Mouse (Mus musculus) limb, embryonic 14.5 days (tissue): ENCODE measurements at regions not wholly inside any gene's neighbourhood (a gene's known extent, or its start where the extent isn't known, plus 50 kb on each side); places are given as distances from the start of the nearest gene placed in this dataset.

ENCODE experiments used
- ATAC-seq: fragments of 200-750 bp; cut with Nextera tagmentation; 2 replicates; pipeline ENCODE4 v1.8.0; 2017; ENCODE audit warnings: low read depth, moderate number of reproducible peaks, moderate TSS enrichment; ENCODE audit not compliant: low FRiP score
- DNase-seq: peaks from one replicate; pipeline ENCODE4 v3.0.0-alpha.2; 2015; ENCODE audit warnings: low spot score
- H3K27ac ChIP-seq: fragments of 300-500 bp; sonication (generic); replicated peaks from 2 replicates; pipeline ENCODE4 v1.5.1; 2014; ENCODE audit warnings: low read depth, mild to moderate bottlenecking, low read length, moderate library complexity, mixed read lengths
- H3K27me3 ChIP-seq: fragments of 300-500 bp; sonication (generic); 2 replicates; pipeline ENCODE4 v1.6.1; 2014; ENCODE audit warnings: low read length, mixed read lengths; ENCODE audit not compliant: control insufficient read depth, insufficient read depth
- H3K36me3 ChIP-seq: fragments of 300-500 bp; sonication (generic); 2 replicates; pipeline ENCODE4 v1.6.1; 2014; ENCODE audit warnings: mild to moderate bottlenecking, low read length, moderate library complexity, mixed read lengths; ENCODE audit not compliant: control insufficient read depth, insufficient read depth
- H3K4me1 ChIP-seq: fragments of 300-500 bp; sonication (generic); 2 replicates; pipeline ENCODE4 v1.6.1; 2014; ENCODE audit warnings: antibody characterized with exemption, low read length, mixed read lengths; ENCODE audit not compliant: control insufficient read depth, insufficient read depth
- H3K4me2 ChIP-seq: fragments of 300-500 bp; sonication (generic); replicated peaks from 2 replicates; pipeline ENCODE4 v1.6.1; 2014; ENCODE audit warnings: low read depth, mild to moderate bottlenecking, low read length, moderate library complexity; ENCODE audit not compliant: severe bottlenecking
- H3K4me3 ChIP-seq: fragments of 300-500 bp; sonication (generic); replicated peaks from 2 replicates; pipeline ENCODE4 v1.5.1; 2014; ENCODE audit warnings: low read length
- H3K9ac ChIP-seq: fragments of 300-500 bp; sonication (generic); 2 replicates; pipeline ENCODE4 v1.6.1; 2014; ENCODE audit warnings: mild to moderate bottlenecking, low read depth, low read length, moderate library complexity; ENCODE audit not compliant: severe bottlenecking
- H3K9me3 ChIP-seq: fragments of 300-500 bp; sonication (generic); 2 replicates; pipeline ENCODE4 v1.6.1; 2016; ENCODE audit warnings: low read length; ENCODE audit not compliant: control insufficient read depth
- POLR2A ChIP-seq: fragments of 200-500 bp; IDR thresholded peaks from 2 replicates; pipeline ENCODE4 v1.8.0; 2012; ENCODE audit warnings: inconsistent platforms, mild to moderate bottlenecking, moderate library complexity, borderline replicate concordance; ENCODE audit not compliant: insufficient read depth, insufficient read length; ENCODE audit errors: extremely low read depth
- WGBS: fragments of 180-500 bp; shearing (Covaris S2); extraction: QIAGEN DNeasy Blood & Tissue Kit; methylation state at CpG from one replicate; pipeline ENCODE4 v1.1.7; 2014; 5-methylcytosine and 5-hydroxymethylcytosine counted together

- ATAC-seq, result no peak
- H3K27ac ChIP-seq, result no peak overlapping the region
- no peaks in the 10 kb centered on the region for H3K27me3 ChIP-seq
- TF ChIP-seq POLR2A, result no peak
- WGBS, result 85% methylated on average over 1 of the region's 1 CpGs
- H3K9me3 ChIP-seq, result no peaks in the 10 kb centered on the region
- no peak overlapping the region for H3K4me2 ChIP-seq
- no peak overlapping the region for H3K4me3 ChIP-seq
- H3K9ac ChIP-seq, result no peak overlapping the region
- H3K36me3 ChIP-seq, result no peaks in the 10 kb centered on the region
- no peak for DNase-seq
- no peaks in the 10 kb centered on the region for H3K4me1 ChIP-seq
Measured at GRCm38 (mm10) chr2:61922496-61922895, 119.8 kb downstream of the Tbr1 start.

GRCm38 (mm10) chr2:61938296-61938695 is 108.0 kb upstream of the Slc4a10 start:
- no peak for DNase-seq
- no peak for TF ChIP-seq POLR2A

GRCm38 (mm10) chr2:61965916-61966315 is 80.3 kb upstream of the Slc4a10 start:
- Histone ChIP-seq H3K4me1 (no peaks in the 10 kb centered on the region), H3K9me3 (no peaks in the 10 kb centered on the region), H3K9ac (no peak overlapping the region), H3K27me3 (no peaks in the 10 kb centered on the region), H3K4me3 (no peak overlapping the region), H3K27ac (no peak overlapping the region), H3K36me3 (no peaks in the 10 kb centered on the region), H3K4me2 (no peak overlapping the region)
- no peak for ATAC-seq
- no peak for DNase-seq
- WGBS, result 91% methylated on average over 2 of the region's 2 CpGs
- TF ChIP-seq POLR2A, result no peak

More at GRCm38 (mm10) chr2:61938296-61938695, 108.0 kb upstream of the Slc4a10 start:
- H3K9ac ChIP-seq, result no peak overlapping the region
- H3K36me3 ChIP-seq, result no peaks in the 10 kb centered on the region
- no peaks in the 10 kb centered on the region for H3K4me1 ChIP-seq
- no peak overlapping the region for H3K4me3 ChIP-seq
- no peak overlapping the region for H3K4me2 ChIP-seq
- H3K27me3 ChIP-seq, result no peaks in the 10 kb centered on the region
- H3K9me3 ChIP-seq, result no peaks in the 10 kb centered on the region
- 62% methylated on average over 2 of the region's 2 CpGs for WGBS
- no peak for ATAC-seq
- no peak overlapping the region for H3K27ac ChIP-seq

GRCm38 (mm10) chr2:61967724-61968123 is 78.5 kb upstream of the Slc4a10 start:
- H3K9me3 ChIP-seq, result no peaks in the 10 kb centered on the region
- H3K27ac ChIP-seq, result no peak overlapping the region
- 14% methylated on average over 2 of the region's 2 CpGs for WGBS
- H3K36me3 ChIP-seq, result no peaks in the 10 kb centered on the region
- no peak overlapping the region for H3K4me3 ChIP-seq
- no peak overlapping the region for H3K4me2 ChIP-seq
- no peak overlapping the region for H3K9ac ChIP-seq
- H3K27me3 ChIP-seq, result no peaks in the 10 kb centered on the region
- ATAC-seq (0 out of 2 replicates have a peak, but pooled peaks have one; percentile 12), DNase-seq (peak; percentile 59)
- H3K4me1 ChIP-seq, result no peaks in the 10 kb centered on the region
- TF ChIP-seq POLR2A, result no peak

GRCm38 (mm10) chr2:61970029-61970428 is 76.2 kb upstream of the Slc4a10 start:
- Histone ChIP-seq H3K9me3 (no peaks in the 10 kb centered on the region), H3K4me2 (no peak overlapping the region), H3K36me3 (no peaks in the 10 kb centered on the region), H3K4me1 (no peaks in the 10 kb centered on the region), H3K27ac (no peak overlapping the region), H3K4me3 (no peak overlapping the region), H3K27me3 (no peaks in the 10 kb centered on the region), H3K9ac (no peak overlapping the region)
- no peak for TF ChIP-seq POLR2A
- WGBS, result 43% methylated on average over 2 of the region's 2 CpGs
- DNase-seq (no peak), ATAC-seq (no peak)

- no peak overlapping the region for H3K4me3 ChIP-seq
- no peaks in the 10 kb centered on the region for H3K36me3 ChIP-seq
- 74% methylated on average over 3 of the region's 3 CpGs for WGBS
- no peak overlapping the region for H3K27ac ChIP-seq
- no peaks in the 10 kb centered on the region for H3K4me1 ChIP-seq
- H3K27me3 ChIP-seq, result no peaks in the 10 kb centered on the region
- no peak for ATAC-seq
- no peak overlapping the region for H3K4me2 ChIP-seq
- H3K9me3 ChIP-seq, result no peaks in the 10 kb centered on the region
- H3K9ac ChIP-seq, result no peak overlapping the region
- TF ChIP-seq POLR2A, result no peak
- DNase-seq, result no peak
Measured at GRCm38 (mm10) chr2:61984771-61985170, 61.5 kb upstream of the Slc4a10 start.
